Mouse (Mus musculus) forebrain, embryonic 14.5 days (tissue): ENCODE results near the gene Bckdha. TPM values are rescaled to one million over a fixed set of nuclear protein-coding genes. Genes with fewer than 3 reads are reported as not detected.

ENCODE experiments used
- ATAC-seq: fragments of 200-750 bp; cut with Nextera tagmentation; 2 replicates; pipeline ENCODE4 v1.8.0; 2017; ENCODE audit warnings: mild to moderate bottlenecking, moderate library complexity
- DNase-seq: peaks from one replicate; pipeline ENCODE4 v3.0.0-alpha.2; 2015; ENCODE audit warnings: low spot score
- H3K27ac ChIP-seq: fragments of 300-500 bp; sonication (generic); 2 replicates; pipeline ENCODE4 v1.5.1; 2014; ENCODE audit warnings: low read depth, mild to moderate bottlenecking, control low read depth, low read length, moderate library complexity
- H3K27me3 ChIP-seq: fragments of 300-500 bp; sonication (generic); replicated peaks from 2 replicates; pipeline ENCODE4 v1.6.1; 2014; ENCODE audit warnings: low read length, control low read depth, mixed read lengths; ENCODE audit not compliant: control insufficient read depth, insufficient read depth
- H3K36me3 ChIP-seq: fragments of 300-500 bp; sonication (generic); 2 replicates; pipeline ENCODE4 v1.6.1; 2014; ENCODE audit warnings: low read length, control low read depth; ENCODE audit not compliant: control insufficient read depth, insufficient read depth
- H3K4me1 ChIP-seq: fragments of 300-500 bp; sonication (generic); 2 replicates; pipeline ENCODE4 v1.6.1; 2014; ENCODE audit warnings: antibody characterized with exemption, low read length, control low read depth; ENCODE audit not compliant: control insufficient read depth, insufficient read depth
- H3K4me2 ChIP-seq: fragments of 300-500 bp; sonication (generic); 2 replicates; pipeline ENCODE4 v1.6.1; 2014; ENCODE audit warnings: mild to moderate bottlenecking, control low read depth, low read length
- H3K4me3 ChIP-seq: fragments of 300-500 bp; sonication (generic); 2 replicates; pipeline ENCODE4 v1.5.1; 2014; ENCODE audit warnings: low read depth, low read length, control low read depth
- H3K9ac ChIP-seq: fragments of 300-500 bp; sonication (generic); 2 replicates; pipeline ENCODE4 v1.6.1; 2014; ENCODE audit warnings: mild to moderate bottlenecking, low read length, control low read depth, moderate library complexity
- H3K9me3 ChIP-seq: fragments of 300-500 bp; sonication (generic); replicated peaks from 2 replicates; pipeline ENCODE4 v1.6.1; 2016; ENCODE audit warnings: low read length, control low read depth, mixed read lengths; ENCODE audit not compliant: control insufficient read depth
- WGBS: fragments of 180-500 bp; shearing (Covaris S2); extraction: QIAGEN DNeasy Blood & Tissue Kit; methylation state at CpG from one replicate; pipeline ENCODE4 v1.1.7; 2014; 5-methylcytosine and 5-hydroxymethylcytosine counted together
- polyA plus RNA-seq: library from polyadenylated mRNA; unstranded; fragments of >200 nt; fragmentation: Nextera tagmentation; extraction: Ambion mirVana; gene quantifications from 2 replicates; pipeline ENCODE4 v1.2.1, GENCODE M21; 2014

Gene Bckdha
- polyA plus RNA-seq, 1 experiment from 2014 or later, result 69.7 TPM

DNA sequence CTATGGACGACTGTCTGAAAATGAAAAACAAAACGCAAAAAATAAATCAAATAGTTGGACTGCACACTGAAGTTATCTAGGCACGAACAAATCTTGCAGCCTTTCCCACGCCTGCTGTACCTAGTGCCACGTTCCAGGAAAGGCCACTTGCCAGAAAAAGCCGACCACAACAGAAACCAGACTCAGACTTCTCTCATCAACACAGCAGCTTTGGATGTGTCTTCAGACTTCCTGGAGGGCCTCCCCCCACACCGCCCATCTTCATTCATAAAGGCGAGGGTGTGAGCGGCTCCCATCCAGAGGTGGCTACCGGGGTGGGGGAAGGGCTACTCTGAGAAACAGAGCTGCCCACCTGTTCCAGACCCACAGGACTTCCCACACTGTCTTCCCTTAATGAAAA is 14.6 kb downstream of the Bckdha start:
- DNase-seq (no peak), ATAC-seq (no peak)
- H3K9me3 ChIP-seq, result no peaks in the 10 kb centered on the region
- H3K27me3 ChIP-seq, result no peaks in the 10 kb centered on the region
- no peak overlapping the region for H3K4me2 ChIP-seq
- no peak overlapping the region for H3K9ac ChIP-seq
- 75% methylated on average over 10 of the region's 10 CpGs for WGBS
- no peak overlapping the region for H3K4me3 ChIP-seq
- no peaks in the 10 kb centered on the region for H3K4me1 ChIP-seq
- H3K27ac ChIP-seq, result no peak overlapping the region
- H3K36me3 ChIP-seq, result 0 out of 2 replicates have a peak, but pooled peaks cover 3% of the 10 kb centered on the region

DNA sequence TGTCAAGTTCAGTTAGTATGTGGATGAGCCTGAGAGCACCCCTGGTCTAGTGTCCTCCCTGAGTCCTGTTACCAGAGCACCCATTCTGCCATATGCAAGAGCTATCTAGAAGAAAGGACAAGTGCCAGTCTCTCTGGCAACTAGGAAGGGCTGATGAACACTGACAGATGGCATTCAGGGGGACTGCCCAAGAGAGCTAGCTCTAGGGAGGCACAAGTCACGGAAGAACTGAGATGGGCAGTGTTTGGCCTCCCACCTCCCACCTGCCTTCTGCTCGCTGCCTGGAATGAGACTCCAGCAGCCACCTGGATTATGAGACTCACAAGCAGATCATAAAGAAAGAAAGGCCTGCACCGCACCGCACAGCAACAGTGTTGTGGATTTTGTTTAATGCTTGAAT is 19.0 kb downstream of the Bckdha start:
- Histone ChIP-seq H3K9ac (no peak overlapping the region), H3K4me2 (no peak overlapping the region), H3K27ac (no peak overlapping the region), H3K27me3 (no peaks in the 10 kb centered on the region), H3K4me1 (no peaks in the 10 kb centered on the region), H3K36me3 (0 out of 2 replicates have a peak, but pooled peaks cover 23% of the 10 kb centered on the region), H3K4me3 (no peak overlapping the region), H3K9me3 (no peaks in the 10 kb centered on the region)
- 87% methylated on average over 4 of the region's 4 CpGs for WGBS
- ATAC-seq, result no peak
- DNase-seq, result peak; percentile 17

DNA sequence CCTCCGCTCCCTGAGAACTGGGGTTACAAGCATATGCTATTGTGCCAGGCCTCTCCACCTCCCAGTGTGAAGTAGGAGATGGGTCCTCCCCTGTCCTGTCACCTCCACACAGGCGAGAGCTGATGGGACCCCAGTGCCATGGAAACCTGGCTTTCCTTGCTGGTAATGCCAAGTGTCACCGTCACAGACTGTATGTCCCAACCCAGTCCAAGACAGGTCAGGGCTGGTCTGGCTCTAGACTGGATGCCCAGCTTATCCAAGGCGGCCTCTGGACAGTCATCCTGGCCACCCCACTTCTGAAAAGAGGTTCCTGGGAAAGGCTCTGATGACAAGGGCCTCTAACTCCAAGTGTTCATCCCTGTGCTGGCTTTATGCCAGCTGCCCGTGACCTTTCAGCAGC is 21.7 kb downstream of the Bckdha start:
- H3K9me3 ChIP-seq, result no peaks in the 10 kb centered on the region
- DNase-seq, result no peak
- H3K4me1 ChIP-seq, result no peaks in the 10 kb centered on the region
- H3K4me2 ChIP-seq, result no peak overlapping the region
- no peak overlapping the region for H3K9ac ChIP-seq
- no peaks in the 10 kb centered on the region for H3K27me3 ChIP-seq
- H3K27ac ChIP-seq, result no peak overlapping the region
- 90% methylated on average over 5 of the region's 5 CpGs for WGBS
- peaks cover 38% of the 10 kb centered on the region for H3K36me3 ChIP-seq
- no peak for ATAC-seq
- H3K4me3 ChIP-seq, result no peak overlapping the region

DNA sequence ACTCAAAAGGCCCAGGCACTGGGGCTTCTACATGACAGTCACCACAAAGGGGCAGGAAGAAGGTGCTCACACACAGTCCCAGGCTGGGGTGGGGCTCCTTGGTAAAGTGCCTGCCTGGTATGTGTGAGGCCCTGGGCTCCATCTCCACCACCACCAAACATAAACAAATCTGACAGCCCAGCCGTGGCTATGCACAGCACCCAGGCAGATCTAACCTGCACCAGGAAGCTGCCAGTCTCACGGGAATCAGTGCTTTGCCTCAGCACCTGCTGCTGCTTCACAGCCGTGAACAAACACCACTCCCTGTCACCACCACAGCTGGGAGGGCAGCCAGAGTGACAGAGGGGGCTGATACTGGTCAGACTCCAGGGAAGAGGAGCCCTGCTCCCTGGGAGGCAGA is 22.4 kb downstream of the Bckdha start:
- no peak overlapping the region for H3K4me2 ChIP-seq
- no peaks in the 10 kb centered on the region for H3K9me3 ChIP-seq
- no peak for ATAC-seq
- peaks cover 40% of the 10 kb centered on the region for H3K36me3 ChIP-seq
- WGBS, result 75% methylated on average over 3 of the region's 3 CpGs
- H3K27ac ChIP-seq, result no peak overlapping the region
- H3K4me3 ChIP-seq, result no peak overlapping the region
- no peak overlapping the region for H3K9ac ChIP-seq
- no peaks in the 10 kb centered on the region for H3K4me1 ChIP-seq
- no peaks in the 10 kb centered on the region for H3K27me3 ChIP-seq
- no peak for DNase-seq

DNA sequence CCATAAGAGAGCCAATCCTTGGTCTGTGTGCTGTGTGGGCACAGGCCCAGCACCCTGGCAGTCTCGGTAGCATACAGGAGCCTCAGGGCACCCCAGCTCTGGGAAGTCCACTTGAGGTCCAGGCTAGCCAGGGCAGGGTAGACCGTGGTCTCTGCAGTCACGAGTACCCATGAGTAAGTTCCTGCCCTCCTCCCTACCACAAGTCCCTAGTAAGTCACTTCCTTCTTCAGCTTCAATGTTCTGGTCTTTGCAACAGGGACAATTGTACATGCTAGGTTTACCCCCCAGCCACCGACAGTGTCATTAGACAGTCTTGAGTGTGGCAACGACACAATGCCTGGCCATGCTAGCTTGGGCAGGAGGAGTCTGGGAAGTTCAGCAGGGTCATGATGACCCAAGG is 26.1 kb downstream of the Bckdha start:
- H3K9me3 ChIP-seq, result no peaks in the 10 kb centered on the region
- no peaks in the 10 kb centered on the region for H3K27me3 ChIP-seq
- peaks cover 57% of the 10 kb centered on the region for H3K36me3 ChIP-seq
- ATAC-seq (no peak), DNase-seq (no peak)
- H3K4me2 ChIP-seq, result no peak overlapping the region
- no peak overlapping the region for H3K27ac ChIP-seq
- H3K9ac ChIP-seq, result no peak overlapping the region
- 89% methylated on average over 5 of the region's 5 CpGs for WGBS
- no peak overlapping the region for H3K4me3 ChIP-seq
- H3K4me1 ChIP-seq, result no peaks in the 10 kb centered on the region

DNA sequence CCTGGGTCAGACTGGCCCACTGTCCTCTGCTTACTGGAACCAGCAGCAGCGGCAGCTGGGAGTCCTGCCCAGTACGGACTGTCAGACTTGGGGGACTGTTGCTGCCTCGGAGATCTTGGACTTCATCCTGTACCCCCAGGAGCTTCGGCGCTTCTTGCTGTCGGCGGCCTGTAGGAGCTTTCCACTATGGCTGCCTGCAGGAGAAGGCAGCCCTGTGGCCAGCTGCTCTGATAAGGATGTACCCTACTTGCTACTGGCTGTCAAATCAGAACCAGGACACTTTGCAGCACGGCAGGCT is 30.5 kb downstream of the Bckdha start:
- H3K27ac ChIP-seq, result no peak overlapping the region
- DNase-seq, result no peak
- ATAC-seq, result no peak
- no peaks in the 10 kb centered on the region for H3K27me3 ChIP-seq
- no peaks in the 10 kb centered on the region; the same call in 1 of the 2 replicates for H3K4me1 ChIP-seq
- no peak overlapping the region for H3K9ac ChIP-seq
- no peaks in the 10 kb centered on the region for H3K9me3 ChIP-seq
- 78% methylated on average over 8 of the region's 8 CpGs for WGBS
- H3K4me3 ChIP-seq, result no peak overlapping the region
- H3K4me2 ChIP-seq, result no peak overlapping the region
- H3K36me3 ChIP-seq, result peaks cover 52% of the 10 kb centered on the region

DNA sequence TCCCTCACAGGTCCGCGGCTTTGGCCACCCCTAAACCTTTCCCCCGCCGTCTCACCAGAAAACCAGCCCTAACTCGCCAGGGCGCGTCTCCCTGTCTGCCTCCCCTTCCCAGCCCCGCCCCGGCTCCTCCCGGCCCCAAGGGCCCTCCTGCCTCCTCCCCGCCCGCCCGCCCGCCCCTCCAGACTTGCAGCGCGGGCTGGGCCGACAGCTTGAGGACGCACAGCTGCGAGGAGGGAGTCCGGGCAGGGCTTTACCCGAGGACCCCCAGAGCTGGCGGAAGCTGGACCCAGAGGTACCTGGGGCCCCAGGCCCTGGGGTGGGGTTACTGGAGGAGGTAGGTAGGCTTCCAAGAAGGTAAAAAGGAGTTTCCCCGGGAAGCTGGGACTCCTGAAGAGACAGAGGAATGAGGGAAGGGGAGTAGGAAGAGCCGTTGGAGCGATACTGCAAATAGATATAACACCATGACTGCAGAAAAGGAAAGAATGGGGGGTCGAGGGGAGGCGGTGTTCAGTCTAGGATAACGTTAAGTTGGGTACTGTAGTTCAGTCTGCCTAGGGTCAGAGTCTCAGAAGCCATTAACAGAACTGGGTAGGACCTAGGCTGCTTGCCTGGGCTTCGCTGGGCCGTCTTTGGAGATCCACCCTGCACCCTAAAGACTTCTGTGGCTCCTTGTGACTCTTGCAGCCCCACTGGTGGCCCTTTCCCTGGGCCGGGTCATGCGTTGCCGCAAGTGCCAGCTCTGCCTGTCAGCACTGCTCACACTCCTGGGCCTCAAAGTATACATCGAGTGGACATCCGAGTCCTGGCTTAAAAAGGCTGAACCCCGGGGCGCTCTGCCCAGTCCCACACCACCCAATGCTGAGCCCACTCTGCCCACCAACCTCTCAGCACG is 31.1 kb downstream of the Bckdha start:
- H3K4me3 ChIP-seq, result no peak overlapping the region; the same call in 1 of the 2 replicates
- no peaks in the 10 kb centered on the region for H3K9me3 ChIP-seq
- no peaks in the 10 kb centered on the region; the same call in 1 of the 2 replicates for H3K4me1 ChIP-seq
- H3K27me3 ChIP-seq, result no peaks in the 10 kb centered on the region
- H3K9ac ChIP-seq, result peak overlapping the region; percentile 25; the same call in 1 of the 2 replicates
- peaks cover 51% of the 10 kb centered on the region for H3K36me3 ChIP-seq
- ATAC-seq (peak; percentile 49), DNase-seq (peak; percentile 29)
- 20% methylated on average over 36 of the region's 38 CpGs for WGBS
- H3K27ac ChIP-seq, result no peak overlapping the region
- peak overlapping the region; percentile 36 for H3K4me2 ChIP-seq

DNA sequence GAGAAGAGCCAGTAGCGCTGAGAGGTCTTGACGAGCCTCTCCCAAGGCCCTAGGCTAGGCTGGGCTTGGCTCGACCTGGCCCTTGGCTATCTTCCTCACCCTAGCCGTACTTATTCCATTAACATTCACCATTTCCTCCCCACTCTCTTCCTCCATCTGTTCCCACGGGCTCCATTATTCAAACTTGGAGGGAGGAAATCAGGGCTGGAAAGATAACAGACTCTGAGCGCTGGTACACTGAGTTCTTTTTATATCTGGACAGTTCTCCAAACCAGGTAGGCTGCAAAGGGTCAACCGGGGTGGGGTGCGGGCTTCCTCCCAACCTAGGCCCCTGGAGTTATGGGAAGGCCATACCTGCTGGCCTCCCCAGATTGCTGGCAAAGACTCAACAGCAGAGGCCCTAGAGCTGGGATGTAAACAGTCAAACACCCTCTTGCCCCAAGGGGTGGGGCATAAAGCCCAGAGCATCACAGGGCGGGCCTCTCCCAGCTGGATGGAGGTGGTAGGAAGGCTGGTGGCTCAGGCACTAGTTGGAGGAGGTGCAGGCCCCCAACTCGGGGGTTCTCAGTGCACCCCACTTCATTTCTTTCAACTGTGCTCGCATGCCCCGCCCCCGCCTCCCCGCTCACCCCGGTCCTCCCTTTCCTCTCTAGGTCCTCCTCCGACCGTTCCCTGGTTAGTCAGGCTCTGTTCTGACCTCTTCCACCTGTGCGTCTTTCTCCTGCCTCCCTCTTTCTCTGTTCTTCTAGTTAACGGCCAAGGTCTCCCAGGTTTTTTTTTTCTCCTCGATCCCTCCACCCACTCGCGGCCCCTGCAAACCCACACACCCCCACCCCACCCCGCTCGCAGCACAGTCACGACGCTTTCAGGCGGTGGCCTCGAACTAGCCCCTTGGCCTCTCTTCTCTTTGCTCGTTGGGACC is 32.0 kb downstream of the Bckdha start, which contains the start of gene B3gnt8:
Gene B3gnt8 (plus strand): TSS at position 146 of the 922 bp plus-strand sequence.
- Histone ChIP-seq H3K27me3 (no peaks in the 10 kb centered on the region), H3K27ac (no peak within 1 kb of the TSS), H3K36me3 (peaks cover 53% of the 10 kb centered on the region), H3K4me2 (peak within 1 kb of the TSS; percentile 36), H3K9me3 (no peaks in the 10 kb centered on the region), H3K4me1 (no peaks in the 10 kb centered on the region; the same call in 1 of the 2 replicates), H3K9ac (peak within 1 kb of the TSS; percentile 25; the same call in 1 of the 2 replicates), H3K4me3 (no peak within 1 kb of the TSS; the same call in 1 of the 2 replicates)
- DNase-seq (no peak), ATAC-seq (peak; percentile 27; the same call in 1 of the 2 replicates)
- WGBS, result 20% methylated on average over 29 of the region's 29 CpGs
